Mouse (Mus musculus): ENCODE measurements around the gene Gpr21.

GRCm38 (mm10) chr2:37511134-37511901, 4.8 kb upstream of the Gpr21 start:
- no peak for TF ChIP-seq POLR2A (IDR thresholded peaks at IDR 0.05; ENCODE audit: low read depth, low read length)
- no peak for TF ChIP-seq CTCF (IDR thresholded peaks at IDR 0.05; ENCODE audit: extremely low read depth, insufficient read depth, insufficient read length, insufficient replicate concordance)
